Mouse (Mus musculus): ENCODE measurements at regions not wholly inside any gene's neighbourhood (a gene's known extent, or its start where the extent isn't known, plus 50 kb on each side); places are given as distances from the start of the nearest gene placed in this dataset.
A peak's percentile ranks its signal among the peaks of the same experiment; 100 is the strongest.

DNA sequence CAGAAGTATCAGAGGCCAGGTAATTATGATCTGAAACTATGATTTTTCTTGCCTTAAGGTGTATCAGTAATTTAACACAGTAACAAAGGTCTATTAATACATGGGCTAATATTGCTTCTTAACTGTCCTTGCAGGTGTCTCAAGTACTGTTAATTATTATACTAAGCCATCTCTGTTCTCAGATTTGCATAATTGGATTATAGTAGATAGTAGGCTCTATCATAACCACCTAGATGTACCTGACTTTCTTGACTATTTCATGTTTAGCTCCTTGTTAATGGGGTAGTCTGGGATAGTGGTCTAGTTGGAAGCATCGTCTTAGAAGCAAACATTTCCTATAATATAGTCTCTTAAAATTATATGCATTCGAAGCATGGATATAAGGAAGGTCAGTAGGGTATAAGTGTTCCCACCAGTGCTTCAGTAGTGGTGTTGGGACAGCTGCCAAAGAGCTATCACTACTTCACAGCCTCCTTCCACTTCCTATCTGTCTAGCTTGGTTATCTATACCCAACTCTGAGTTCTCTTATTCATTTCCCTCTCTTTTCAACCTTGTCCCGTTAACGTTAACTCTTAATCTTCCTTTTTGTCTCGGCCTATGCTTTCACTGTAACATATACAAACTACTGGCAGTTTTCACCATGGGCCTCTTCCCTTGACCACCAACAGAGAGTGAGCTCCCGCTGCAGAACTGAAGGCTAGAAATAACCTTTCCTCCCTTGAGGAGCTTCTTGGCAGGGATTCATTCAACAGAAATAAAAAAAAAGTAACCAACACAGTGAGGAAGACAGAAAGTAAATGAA is 630.9 kb upstream of the Lcorl start:
- DNase-seq (ENCODE audit: low spot score) = no peak

DNA sequence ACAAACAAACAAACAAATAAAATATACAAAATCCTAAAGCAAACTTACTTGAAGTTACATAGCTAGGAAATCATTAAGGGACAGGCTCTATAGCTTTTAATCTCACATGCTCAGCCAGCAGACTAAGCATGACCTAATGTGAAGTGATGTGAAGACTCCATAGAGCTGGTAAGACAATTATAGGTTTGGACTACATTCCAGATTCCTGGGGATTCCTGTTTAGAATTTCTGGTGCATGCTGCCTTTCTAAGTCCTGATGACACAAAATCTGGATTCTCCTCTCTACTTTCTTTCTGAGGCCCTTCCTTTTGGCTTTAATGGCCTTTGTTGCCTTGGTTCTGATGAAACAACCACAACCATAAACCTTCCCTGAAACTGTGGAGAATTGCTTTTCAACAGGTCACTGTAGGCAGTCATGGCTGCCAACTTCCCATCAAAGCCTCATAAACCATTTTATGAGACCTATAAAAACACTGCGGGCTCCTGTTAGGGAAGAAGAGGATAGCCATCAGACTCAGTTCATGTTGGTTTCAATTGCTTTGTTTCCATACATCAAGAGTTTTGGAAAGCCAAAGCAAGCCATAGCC is 629.4 kb upstream of the Lcorl start:
- no peak for DNase-seq (ENCODE audit: low spot score)

DNA sequence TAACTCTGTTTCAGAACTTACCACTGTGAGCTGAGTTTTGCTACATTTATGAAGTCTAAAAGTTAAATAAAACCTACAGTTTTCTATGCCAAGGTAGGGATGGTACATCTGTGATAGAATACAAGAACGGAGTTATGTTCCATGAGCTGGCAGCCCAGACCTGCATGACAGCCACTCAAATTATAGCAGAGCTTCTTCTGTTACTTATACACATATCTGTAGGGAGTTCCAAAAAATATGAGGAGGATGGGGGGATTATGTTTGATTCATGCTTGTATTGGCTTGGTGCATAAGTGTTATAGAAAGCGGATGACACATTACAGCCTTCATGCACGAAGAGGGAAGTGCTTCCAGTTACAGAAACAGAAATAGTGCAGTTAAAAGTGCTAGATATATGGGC is 598.9 kb upstream of the Lcorl start:
- no peak for DNase-seq (ENCODE audit: low spot score)

GRCm38 (mm10) chr5:46448274-46448673 is 590.9 kb upstream of the Lcorl start:
- DNase-seq (ENCODE audit: low spot score) = no peak

GRCm38 (mm10) chr5:46445844-46446243 is 588.4 kb upstream of the Lcorl start:
- no peak for DNase-seq (ENCODE audit: low spot score)

- DNase-seq (ENCODE audit: low spot score) = no peak
Measured at GRCm38 (mm10) chr5:46445122-46445521, 587.7 kb upstream of the Lcorl start.

DNA sequence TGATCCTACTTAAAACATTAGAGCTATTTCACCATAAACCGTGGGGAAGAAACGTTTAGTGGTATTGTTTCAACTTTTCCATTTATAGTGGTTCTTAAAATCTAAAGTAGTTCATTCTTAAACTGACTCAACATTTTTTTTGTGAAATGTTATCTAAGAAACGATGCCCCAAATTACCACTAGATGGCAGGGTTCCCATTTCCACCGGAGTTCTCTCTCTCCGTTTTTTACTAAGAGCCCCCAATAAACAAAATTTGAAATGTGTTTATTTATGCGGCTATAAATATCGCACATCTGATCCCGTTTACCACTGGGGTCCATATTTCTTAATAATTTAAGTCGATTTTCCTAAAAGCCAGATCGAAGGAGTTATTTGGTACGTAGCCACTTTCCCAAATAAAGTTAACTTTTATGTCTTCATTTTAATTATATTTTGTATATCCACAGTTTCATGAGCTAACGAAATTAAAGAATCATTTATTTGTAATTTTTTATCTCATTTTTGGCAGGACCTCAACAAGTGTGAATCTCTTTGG is 586.5 kb upstream of the Lcorl start:
- DNase-seq (ENCODE audit: low spot score) = no peak

- DNase-seq (ENCODE audit: low spot score) = no peak
Measured at GRCm38 (mm10) chr5:46442600-46443248, 585.3 kb upstream of the Lcorl start.

DNA sequence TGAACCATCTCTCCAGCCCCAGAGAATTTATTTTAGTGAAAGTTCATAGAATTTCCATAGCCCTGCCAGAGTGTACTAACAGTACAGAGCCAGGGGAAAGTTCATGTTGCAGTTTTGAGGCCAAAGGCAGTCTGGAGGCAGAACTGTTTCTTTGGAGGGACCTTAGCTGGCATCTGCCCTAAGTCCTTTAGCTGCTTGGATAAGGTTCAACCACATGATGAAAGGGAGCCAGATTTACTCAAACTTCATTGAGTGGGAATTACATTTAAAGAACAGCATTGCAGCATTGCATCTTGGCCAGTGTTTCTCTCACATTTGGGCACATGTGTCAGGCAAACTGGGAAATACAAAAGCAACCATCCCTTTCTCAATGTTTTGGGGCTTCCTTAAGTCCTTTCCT is 584.3 kb upstream of the Lcorl start:
- DNase-seq (ENCODE audit: low spot score) = no peak

GRCm38 (mm10) chr5:46431644-46432367 is 574.4 kb upstream of the Lcorl start:
- no peak for DNase-seq (ENCODE audit: low spot score)

DNA sequence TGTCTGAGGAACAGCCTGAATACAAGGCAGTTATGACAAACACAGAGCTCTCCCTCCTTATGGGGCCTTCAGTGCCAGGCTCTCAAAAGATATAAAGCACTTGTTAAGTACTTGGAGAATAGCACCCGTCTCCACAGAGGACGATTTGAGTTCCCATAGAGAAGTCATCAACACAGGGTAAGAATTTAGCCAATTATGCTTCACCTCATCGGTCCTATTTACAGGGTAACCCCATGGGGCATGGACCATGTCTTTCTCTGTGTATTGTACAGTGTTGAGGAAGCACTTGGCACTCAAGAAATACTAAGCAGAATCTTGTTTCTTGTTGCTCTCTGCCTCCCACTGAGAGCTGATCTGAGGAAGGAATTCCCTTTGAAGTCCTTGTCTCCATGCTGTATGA is 565.3 kb upstream of the Lcorl start:
- no peak for DNase-seq (ENCODE audit: low spot score)

DNA sequence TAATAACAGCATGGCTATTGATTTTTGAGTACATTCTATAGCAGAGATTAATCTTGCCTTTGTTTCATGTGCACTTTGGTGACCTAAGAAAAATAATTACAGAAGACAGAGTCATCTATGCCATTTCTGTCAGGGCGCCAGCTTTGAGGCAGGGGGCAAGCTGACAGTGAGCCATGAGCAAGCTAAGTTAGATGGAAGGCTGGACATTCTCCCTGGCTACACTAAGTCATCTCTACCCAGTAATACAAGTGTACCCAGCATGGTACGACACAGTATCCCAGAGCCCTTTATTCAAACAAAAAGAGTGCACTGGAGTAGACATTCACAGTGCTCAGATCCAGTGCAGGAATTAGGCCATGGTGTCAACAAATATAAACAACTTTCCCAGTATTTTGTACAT is 549.6 kb upstream of the Lcorl start:
- DNase-seq (ENCODE audit: low spot score) = no peak

- DNase-seq (ENCODE audit: low spot score) = no peak
Measured at GRCm38 (mm10) chr5:46406404-46406803, 549.0 kb upstream of the Lcorl start.

DNA sequence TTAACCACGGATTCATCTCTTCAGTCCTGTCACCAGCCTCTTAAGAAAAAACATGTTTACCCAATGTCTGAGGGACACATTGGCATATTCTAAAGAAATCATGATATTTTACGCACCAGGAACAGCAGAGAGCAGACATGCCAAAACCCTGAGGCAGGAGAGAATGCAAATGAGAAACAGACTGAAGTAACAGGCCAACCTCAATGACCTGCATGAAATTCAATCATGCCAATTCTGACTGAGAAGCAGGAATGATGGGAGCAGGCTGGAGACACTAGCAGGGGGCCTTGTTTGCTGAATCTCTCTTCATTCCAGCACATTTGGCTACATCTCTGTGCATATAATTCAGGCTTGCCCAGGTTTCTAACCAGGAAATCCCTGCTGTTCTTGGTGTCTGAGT is 529.2 kb upstream of the Lcorl start:
- no peak for DNase-seq (ENCODE audit: low spot score)

- DNase-seq (ENCODE audit: low spot score) = no peak
Measured at GRCm38 (mm10) chr5:46367328-46367727, 509.9 kb upstream of the Lcorl start.

GRCm38 (mm10) chr5:46363661-46364060 is 506.2 kb upstream of the Lcorl start:
- DNase-seq (ENCODE audit: low spot score) = no peak

GRCm38 (mm10) chr5:46361637-46362036 is 504.2 kb upstream of the Lcorl start:
- no peak for DNase-seq (ENCODE audit: low spot score)

GRCm38 (mm10) chr5:46348448-46348847 is 491.0 kb upstream of the Lcorl start:
- DNase-seq (ENCODE audit: low spot score) = no peak

GRCm38 (mm10) chr5:46347368-46348083 is 490.1 kb upstream of the Lcorl start:
- DNase-seq (ENCODE audit: low spot score) = peak; percentile 16

GRCm38 (mm10) chr5:46338461-46338860 is 481.0 kb upstream of the Lcorl start:
- DNase-seq (ENCODE audit: low spot score) = no peak

DNA sequence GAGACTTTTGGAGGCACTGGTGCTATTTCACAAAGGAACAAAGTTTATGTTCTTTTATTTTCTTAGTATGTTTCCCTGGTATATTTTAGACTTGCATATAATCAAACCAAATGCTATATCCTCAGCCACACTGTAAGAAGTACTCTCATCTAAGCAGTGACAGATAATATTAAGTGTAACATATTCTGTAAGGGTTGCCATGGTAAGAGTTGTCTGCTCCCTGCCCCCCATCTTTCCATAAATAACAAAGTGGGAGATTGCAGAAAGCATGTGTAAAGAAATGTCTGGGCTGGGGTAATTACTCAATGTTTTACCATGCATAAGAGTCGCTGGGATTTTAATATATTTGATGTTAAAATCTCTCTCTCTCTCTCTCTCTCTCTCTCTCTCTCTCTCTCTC is 473.5 kb upstream of the Lcorl start:
- no peak for DNase-seq (ENCODE audit: low spot score)
